Mouse (Mus musculus): Measurements from ENCODE around the gene Arl15. TPM values are rescaled to one million over a fixed set of nuclear protein-coding genes. Genes with fewer than 3 reads are reported as not detected.

Arl15 gene
- total RNA-seq, 2 experiments from 2014 or later = 4.0 to 4.2 TPM

GRCm38 (mm10) chr13:113972401-113972800 lies 178.1 kb downstream of the Arl15 start:
- intact Hi-C loops (cut with DNase I) = no loop called here

GRCm38 (mm10) chr13:113974866-113975265 lies 180.6 kb downstream of the Arl15 start:
- intact Hi-C loops (cut with DNase I) = no loop called here
- no peak for DNase-seq

More at GRCm38 (mm10) chr13:113972401-113972800, 178.1 kb downstream of the Arl15 start:
- no peak for DNase-seq

GRCm38 (mm10) chr13:113975722-113976121 lies 181.4 kb downstream of the Arl15 start:
- no peak for DNase-seq
- intact Hi-C loops (cut with DNase I) = no loop called here

GRCm38 (mm10) chr13:113976936-113977335 lies 182.6 kb downstream of the Arl15 start:
- intact Hi-C loops (cut with DNase I) = no loop called here

DNA sequence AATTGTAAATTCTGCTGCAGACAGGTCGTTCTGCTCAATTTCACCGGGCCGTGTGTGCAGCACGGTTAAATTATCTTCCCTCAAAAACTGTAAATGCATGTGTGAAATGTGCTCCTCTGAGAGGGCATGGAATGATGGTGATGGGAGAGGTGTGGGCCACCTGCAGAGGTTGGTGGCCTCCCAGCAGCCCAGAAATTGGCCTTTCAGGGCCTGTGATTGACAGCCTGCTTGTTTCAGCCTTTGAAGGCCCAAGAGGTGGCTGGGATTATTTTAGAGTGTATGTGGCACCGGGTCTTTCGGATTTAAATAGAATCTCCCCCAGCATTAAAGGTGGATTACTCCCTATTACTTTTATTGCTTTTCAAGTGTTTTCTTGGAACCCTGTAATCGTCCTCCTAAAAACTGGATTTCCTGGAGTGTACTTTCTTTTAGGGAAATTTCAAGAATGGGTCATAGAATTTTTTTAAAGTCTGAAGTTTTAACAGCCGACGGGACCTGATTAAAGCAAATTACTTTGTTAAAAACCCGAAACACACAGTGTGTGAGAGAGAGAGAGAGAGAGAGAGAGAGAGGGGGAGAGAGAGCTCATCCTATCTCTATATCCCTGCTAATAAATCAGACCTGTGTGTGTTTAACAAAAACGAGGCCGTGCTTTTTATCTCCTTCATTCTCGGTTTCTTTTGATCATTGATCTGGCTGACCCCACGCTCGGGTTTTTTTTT lies 186.6 kb downstream of the Arl15 start:
- intact Hi-C loops (cut with DNase I) = no loop called here
- no peak for DNase-seq

More at GRCm38 (mm10) chr13:113976936-113977335, 182.6 kb downstream of the Arl15 start:
- no peak for DNase-seq

GRCm38 (mm10) chr13:113981461-113982000 lies 187.2 kb downstream of the Arl15 start:
- intact Hi-C loops (cut with DNase I) = no loop called here
- no peak for DNase-seq

GRCm38 (mm10) chr13:113983633-113984032 lies 189.3 kb downstream of the Arl15 start:
- intact Hi-C loops (cut with DNase I) = no loop called here
- no peak for DNase-seq

- no peak for DNase-seq
- intact Hi-C loops (cut with DNase I) = no loop called here
These were observed 190.2 kb downstream of the Arl15 start for GRCm38 (mm10) chr13:113984491-113984890.

GRCm38 (mm10) chr13:113986864-113987562 lies 192.7 kb downstream of the Arl15 start:
- intact Hi-C loops (cut with DNase I) = no loop called here
- DNase-seq = peak in 1 of 2 experiments; percentile 13

DNA sequence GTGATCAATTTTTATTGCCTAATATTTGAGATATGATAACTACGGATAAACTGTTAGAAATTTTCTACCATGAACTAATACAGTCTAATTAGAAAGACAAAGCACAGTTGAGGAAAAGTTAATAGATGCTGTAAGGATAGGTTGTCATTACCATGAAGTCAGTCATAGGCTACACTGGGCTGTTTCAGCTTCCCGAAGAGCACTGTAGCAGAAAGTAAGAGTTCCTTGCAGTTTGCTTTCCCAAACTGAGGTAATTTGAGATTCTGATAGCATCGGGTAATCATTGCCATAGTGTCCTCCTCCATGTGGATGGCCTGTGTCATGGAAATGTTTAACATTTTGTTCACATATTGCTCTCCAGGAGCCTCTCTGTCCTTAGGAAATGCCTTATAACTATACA lies 195.9 kb downstream of the Arl15 start:
- intact Hi-C loops (cut with DNase I) = no loop called here
- DNase-seq = no peak

GRCm38 (mm10) chr13:113990701-113991100 lies 196.4 kb downstream of the Arl15 start:
- intact Hi-C loops (cut with DNase I) = no loop called here
- DNase-seq = no peak

DNA sequence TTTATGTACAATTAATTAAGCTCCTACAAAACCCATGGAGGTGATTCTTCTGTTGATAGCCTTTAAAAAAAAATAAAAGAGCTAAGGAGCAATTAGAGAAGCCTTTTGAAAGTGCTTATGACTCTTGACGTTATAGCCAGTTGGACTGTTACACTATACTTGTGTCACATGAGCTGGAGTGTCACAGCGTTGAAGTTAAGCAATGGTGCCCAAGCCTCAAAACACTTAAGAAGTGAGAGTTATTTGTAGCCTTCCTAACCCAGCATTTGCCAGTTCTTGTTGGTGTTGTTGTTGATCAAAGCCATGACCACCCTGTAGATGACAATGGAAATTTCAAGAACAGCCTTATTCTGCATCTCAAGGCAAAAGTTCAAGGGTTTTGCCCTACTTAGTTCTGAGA lies 198.8 kb downstream of the Arl15 start:
- intact Hi-C loops (cut with DNase I) = no loop called here
- no peak for DNase-seq

DNA sequence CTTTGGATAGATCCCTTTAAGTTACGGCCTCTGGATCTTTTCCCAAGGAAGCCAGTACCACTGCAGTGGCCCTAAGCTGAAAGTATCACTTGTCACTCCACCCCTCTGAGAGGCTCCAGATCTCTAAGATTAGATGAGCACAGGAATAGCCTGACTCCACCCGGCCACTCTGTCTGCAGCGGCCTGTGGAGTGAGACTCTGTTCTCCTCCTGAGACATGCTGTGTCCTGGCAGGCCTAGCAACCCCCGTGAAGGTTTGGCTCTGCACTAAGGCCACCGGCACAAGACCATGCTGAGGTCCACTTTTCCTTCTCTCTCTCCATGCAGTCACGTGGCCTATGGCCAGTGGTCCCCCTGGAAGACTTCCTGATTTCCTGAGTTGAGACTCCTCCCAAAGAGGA lies 200.3 kb downstream of the Arl15 start:
- intact Hi-C loops (cut with DNase I) = no loop called here
- peak; percentile 6 to 45 for DNase-seq

DNA sequence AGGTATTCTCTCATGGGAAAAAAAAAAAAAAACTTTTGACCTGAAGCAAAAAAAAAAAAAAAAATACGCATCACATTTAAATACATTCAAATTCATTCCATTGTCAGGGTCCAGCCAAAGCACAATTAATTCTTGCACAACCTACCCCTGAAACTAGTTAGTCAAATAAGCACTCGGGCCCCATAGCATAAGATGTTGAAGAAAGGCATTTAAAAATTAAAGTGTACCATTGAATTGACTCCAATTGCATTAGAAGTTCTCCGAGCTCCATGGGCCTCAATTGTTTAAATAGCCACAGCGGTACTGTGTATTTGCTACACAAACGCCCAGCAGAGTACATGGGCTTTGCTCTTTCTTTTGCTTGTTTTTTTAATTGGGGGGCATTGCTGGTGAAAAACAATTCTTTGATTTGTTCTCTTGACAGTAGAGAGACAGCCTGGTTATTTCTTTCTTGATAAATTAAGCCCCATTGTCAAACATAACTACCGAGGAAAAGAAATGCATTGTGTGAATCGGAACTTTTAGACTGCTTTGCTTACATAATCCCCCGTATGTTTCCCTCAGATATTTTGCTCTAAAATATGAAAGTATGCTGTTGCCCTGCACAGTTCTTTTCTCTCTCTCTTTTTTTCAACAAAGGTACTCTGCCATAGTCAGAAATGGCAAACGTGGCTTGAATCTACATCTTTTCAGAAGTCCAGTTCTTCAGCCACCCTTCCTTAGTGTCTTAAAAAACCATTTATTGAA lies 201.4 kb downstream of the Arl15 start:
- intact Hi-C loops (cut with DNase I) = no loop called here
- DNase-seq = no peak

DNA sequence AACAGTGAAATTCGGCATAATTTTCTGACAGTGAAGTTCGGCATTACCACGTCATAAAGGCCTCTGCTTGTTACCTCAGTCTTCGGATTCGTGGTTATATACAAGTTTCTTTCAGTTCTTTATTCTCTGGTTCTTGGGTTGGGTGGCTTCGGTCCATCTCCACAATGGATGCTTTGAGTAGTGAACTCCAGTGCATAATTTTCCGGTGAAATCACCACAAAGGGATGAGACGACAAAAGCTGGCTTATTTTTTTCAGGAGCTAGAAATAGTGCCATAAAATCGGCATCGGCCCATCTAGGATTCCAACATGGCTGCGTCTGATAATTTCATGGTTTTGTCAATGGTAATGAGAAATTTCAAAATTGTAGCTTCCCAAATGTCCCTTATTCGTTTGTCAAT lies 204.5 kb downstream of the Arl15 start:
- intact Hi-C loops (cut with DNase I) = loop anchor here (2.0 kb wide), 1 partner anchor 70 kb away; no protein-coding TSS in a partner anchor

DNA sequence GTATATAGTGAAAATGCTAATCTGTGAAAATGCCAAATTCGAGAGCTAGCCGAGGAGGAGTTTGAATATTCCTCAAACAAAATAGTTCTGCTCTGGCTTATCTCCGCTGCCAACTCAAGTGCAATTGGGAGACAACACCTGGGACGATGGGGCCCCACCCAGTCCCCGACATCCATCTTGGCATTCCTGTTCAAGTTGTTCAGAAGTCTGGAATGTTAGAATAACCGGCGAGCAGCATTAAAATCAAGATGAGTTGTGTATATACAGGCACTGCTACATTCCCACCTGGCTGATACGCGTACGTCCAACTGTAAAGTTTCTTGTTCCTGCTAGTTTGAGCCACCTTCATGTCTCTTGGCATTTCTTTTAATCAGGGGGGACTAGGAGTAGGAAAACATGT lies 209.2 kb downstream of the Arl15 start:
- intact Hi-C loops (cut with DNase I) = no loop called here

More for the DNA sequence above, 204.5 kb downstream of the Arl15 start:
- no peak for DNase-seq

GRCm38 (mm10) chr13:114004191-114004590 lies 209.9 kb downstream of the Arl15 start:
- intact Hi-C loops (cut with DNase I) = no loop called here
- DNase-seq = no peak

More for the DNA sequence above, 209.2 kb downstream of the Arl15 start:
- DNase-seq = no peak

GRCm38 (mm10) chr13:114009786-114010185 lies 215.5 kb downstream of the Arl15 start:
- intact Hi-C loops (cut with DNase I) = no loop called here
- no peak for DNase-seq

DNA sequence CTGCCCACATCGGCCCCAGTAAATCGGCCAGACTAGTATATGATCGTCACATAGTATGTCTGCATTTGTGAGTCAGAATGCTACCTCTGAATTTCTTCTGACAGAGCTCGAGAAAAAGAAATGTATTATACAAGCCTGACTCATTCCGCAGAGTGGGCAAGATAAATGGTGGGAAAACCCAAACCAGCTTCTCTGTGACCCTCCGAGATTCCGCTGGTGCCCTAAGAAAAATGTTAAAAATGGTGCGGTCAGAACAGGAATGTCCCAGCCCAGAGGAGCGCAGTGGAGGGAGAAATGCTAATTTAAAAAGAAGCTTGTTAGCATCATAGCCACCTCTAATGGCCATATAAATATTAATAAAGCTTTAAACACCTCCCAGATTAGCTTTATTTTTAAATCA lies 216.2 kb downstream of the Arl15 start:
- DNase-seq = no peak
- intact Hi-C loops (cut with DNase I) = no loop called here

DNA sequence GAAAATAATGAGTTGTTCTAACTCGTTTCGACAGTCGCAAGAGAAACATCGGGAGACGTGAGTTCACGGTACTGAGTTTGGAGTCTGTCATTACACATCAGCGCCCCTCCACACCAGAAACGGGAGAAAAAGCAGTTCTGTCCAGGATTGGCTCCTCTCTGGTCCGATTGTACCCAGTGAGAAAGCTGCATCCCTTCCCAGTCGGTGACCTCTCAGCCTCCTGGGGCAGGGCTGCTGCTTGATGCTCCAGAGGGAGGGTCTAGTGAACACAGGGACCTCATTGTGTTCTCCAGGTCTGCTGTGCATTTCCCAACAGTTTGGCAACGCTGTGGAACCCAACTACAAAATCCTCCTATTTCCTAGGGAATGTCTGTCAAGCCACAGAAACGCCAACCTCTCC lies 216.7 kb downstream of the Arl15 start:
- no peak for DNase-seq
- intact Hi-C loops (cut with DNase I) = no loop called here

- no peak for DNase-seq
- intact Hi-C loops (cut with DNase I) = no loop called here
These were observed 223.6 kb downstream of the Arl15 start for GRCm38 (mm10) chr13:114017928-114018327.

Measured in gastrocnemius, postnatal 36 days (tissue).